Mouse (Mus musculus) hindbrain, embryonic 14.5 days (tissue): ENCODE measurements at regions not wholly inside any gene's neighbourhood (a gene's known extent, or its start where the extent isn't known, plus 50 kb on each side); places are given as distances from the start of the nearest gene placed in this dataset.
"Not testable (repeated sequence)": the region's sequence is repeated elsewhere in the genome, so short reads cannot be mapped to it uniquely, and the experiment has no call there.

Experiments
- ATAC-seq: fragments of 200-750 bp; cut with Nextera tagmentation; 2 replicates; pipeline ENCODE4 v1.8.0; 2017; ENCODE audit warnings: moderate number of reproducible peaks, mild to moderate bottlenecking, moderate TSS enrichment, moderate library complexity; ENCODE audit not compliant: low FRiP score
- DNase-seq: peaks from one replicate; pipeline ENCODE4 v3.0.0-alpha.2; 2015; ENCODE audit warnings: low spot score
- H3K27ac ChIP-seq: fragments of 300-500 bp; sonication (generic); 2 replicates; pipeline ENCODE4 v1.5.1; 2014; ENCODE audit warnings: mild to moderate bottlenecking, moderate library complexity
- H3K27me3 ChIP-seq: fragments of 300-500 bp; sonication (generic); 2 replicates; pipeline ENCODE4 v1.6.1; 2014; ENCODE audit warnings: mild to moderate bottlenecking, low read length, mixed read lengths; ENCODE audit not compliant: control insufficient read depth, insufficient read depth
- H3K36me3 ChIP-seq: fragments of 300-500 bp; sonication (generic); replicated peaks from 2 replicates; pipeline ENCODE4 v1.6.1; 2014; ENCODE audit not compliant: control insufficient read depth, insufficient read depth
- H3K4me1 ChIP-seq: fragments of 300-500 bp; sonication (generic); replicated peaks from 2 replicates; pipeline ENCODE4 v1.6.1; 2014; ENCODE audit warnings: antibody characterized with exemption, low read length, mixed read lengths; ENCODE audit not compliant: control insufficient read depth, insufficient read depth
- H3K4me2 ChIP-seq: fragments of 300-500 bp; sonication (generic); replicated peaks from 2 replicates; pipeline ENCODE4 v1.6.1; 2014; ENCODE audit warnings: mild to moderate bottlenecking, moderate library complexity
- H3K4me3 ChIP-seq: fragments of 300-500 bp; sonication (generic); replicated peaks from 2 replicates; pipeline ENCODE4 v1.5.1; 2014; ENCODE audit warnings: mild to moderate bottlenecking, low read length
- H3K9ac ChIP-seq: fragments of 300-500 bp; sonication (generic); 2 replicates; pipeline ENCODE4 v1.6.1; 2014
- H3K9me3 ChIP-seq: fragments of 300-500 bp; sonication (generic); 2 replicates; pipeline ENCODE4 v1.6.1; 2016; ENCODE audit warnings: low read length; ENCODE audit not compliant: control insufficient read depth
- WGBS: fragments of 180-500 bp; shearing (Covaris S2); extraction: QIAGEN DNeasy Blood & Tissue Kit; methylation state at CpG from one replicate; pipeline ENCODE4 v1.1.7; 2014; 5-methylcytosine and 5-hydroxymethylcytosine counted together

GRCm38 (mm10) chr17:55186361-55186760 lies 258.8 kb upstream of the St6gal2 start:
- no peak for ATAC-seq
- Histone ChIP-seq H3K4me3 (no peak overlapping the region), H3K27ac (no peak overlapping the region), H3K4me1 (no peaks in the 10 kb centered on the region), H3K9ac (no peak overlapping the region), H3K27me3 (no peaks in the 10 kb centered on the region), H3K9me3 (no peaks in the 10 kb centered on the region), H3K4me2 (no peak overlapping the region), H3K36me3 (no peaks in the 10 kb centered on the region)
- no peak for DNase-seq
- 88% methylated on average over 3 of the region's 3 CpGs for WGBS

GRCm38 (mm10) chr17:55186826-55187225 lies 258.4 kb upstream of the St6gal2 start:
- Histone ChIP-seq H3K4me3 (no peak overlapping the region), H3K9ac (no peak overlapping the region), H3K9me3 (no peaks in the 10 kb centered on the region), H3K36me3 (no peaks in the 10 kb centered on the region), H3K27me3 (no peaks in the 10 kb centered on the region), H3K4me2 (no peak overlapping the region), H3K4me1 (no peaks in the 10 kb centered on the region), H3K27ac (no peak overlapping the region)
- no peak for ATAC-seq
- no peak for DNase-seq
- 82% methylated on average over 3 of the region's 3 CpGs for WGBS

DNA sequence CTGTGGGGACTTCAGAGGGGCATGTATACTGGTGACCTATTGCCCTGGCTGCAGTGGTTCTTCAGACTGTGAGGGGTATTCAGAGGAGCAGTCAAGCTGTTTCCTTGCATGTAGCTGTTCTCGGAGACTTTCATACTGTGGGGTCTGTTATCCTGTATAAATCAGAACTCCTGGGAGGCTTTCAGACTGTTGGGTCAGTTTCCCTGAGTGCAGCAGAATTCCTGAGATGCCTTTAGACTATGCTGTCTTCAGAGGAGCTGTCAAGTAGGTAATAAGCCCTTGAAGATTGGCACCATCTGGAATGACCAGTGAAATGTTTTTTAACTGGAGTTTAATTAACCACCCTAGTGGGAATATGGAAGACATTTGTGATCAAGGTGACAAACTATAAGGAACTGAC lies 238.6 kb upstream of the St6gal2 start:
- no peak for DNase-seq

DNA sequence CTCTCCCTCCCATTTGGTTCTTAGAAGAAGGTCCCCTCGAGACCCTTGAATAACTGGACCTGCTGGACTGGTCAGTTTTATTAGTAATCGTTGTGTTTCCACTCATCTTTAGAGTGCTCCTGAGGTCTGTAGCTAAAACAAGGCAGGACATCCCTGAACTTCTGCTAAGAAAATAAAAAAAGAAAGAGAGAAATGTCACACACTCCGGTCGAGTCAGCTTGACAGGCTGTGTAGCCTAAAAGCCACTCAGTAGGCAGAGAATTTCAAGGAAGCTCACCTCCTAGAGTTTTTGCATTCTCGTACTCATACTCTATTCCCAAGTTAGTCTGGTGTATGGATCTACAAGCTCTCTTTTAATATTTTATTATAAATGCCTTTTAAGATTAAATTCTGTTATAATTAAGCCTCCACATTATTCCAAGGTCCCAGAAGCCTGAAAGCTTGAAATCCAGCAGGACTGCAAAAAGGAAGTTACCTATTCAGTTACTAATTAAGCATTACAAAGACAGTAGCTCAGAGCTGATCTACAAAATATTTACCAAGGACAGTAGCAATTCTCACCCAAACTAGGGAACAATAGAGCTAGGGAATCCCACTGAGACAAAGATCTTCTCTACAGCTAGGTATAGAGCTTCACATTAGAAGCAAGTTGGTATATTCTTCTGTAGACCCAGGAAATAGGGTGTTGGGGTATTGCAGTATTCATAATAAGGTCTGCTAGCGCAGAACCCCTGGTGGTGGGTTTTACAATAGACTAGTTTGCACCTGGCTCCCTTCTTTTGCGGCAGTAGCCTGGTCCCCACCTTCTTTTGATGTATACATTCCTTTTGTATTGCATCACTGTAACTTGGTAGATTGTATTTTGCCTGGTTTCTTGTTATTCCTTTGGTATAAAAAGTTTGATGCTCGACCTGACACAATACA lies 226.7 kb upstream of the St6gal2 start:
- H3K36me3 ChIP-seq, H3K4me2 ChIP-seq, H3K9me3 ChIP-seq, H3K9ac ChIP-seq, H3K4me1 ChIP-seq, ATAC-seq, H3K4me3 ChIP-seq, H3K27me3 ChIP-seq, DNase-seq, H3K27ac ChIP-seq: not testable (repeated sequence)
- WGBS, result 86% methylated on average over 8 of the region's 8 CpGs

More for the DNA sequence above, 238.6 kb upstream of the St6gal2 start:
- Histone ChIP-seq H3K4me3 (no peak overlapping the region), H3K27me3 (no peaks in the 10 kb centered on the region), H3K9me3 (no peaks in the 10 kb centered on the region), H3K36me3 (no peaks in the 10 kb centered on the region), H3K4me2 (no peak overlapping the region), H3K4me1 (no peaks in the 10 kb centered on the region), H3K9ac (no peak overlapping the region), H3K27ac (no peak overlapping the region)
- no peak for ATAC-seq
- 81% methylated on average over 1 of the region's 1 CpGs for WGBS

GRCm38 (mm10) chr17:55224058-55224457 lies 221.1 kb upstream of the St6gal2 start:
- DNase-seq (no peak), ATAC-seq (no peak)
- H3K36me3 ChIP-seq, result no peaks in the 10 kb centered on the region

DNA sequence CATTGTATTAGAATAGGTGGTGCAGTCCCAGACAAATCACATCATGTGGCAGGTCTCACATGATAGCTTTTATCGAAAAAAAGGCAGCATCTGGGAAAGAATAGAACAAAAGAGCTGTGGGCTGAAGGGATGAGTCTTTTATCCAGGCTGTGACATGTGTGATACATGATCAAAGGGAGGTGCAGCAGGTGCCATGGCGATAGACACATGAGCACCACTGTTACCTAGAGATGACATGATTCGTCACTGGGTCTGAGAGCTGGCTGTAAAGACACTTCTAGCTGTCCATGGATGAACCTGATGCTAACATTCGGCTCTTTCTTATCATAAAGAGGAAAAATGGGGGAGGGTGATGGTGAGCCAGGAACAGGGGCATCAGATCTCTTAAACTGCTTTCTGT lies 210.9 kb upstream of the St6gal2 start:
- Histone ChIP-seq H3K9me3 (no peaks in the 10 kb centered on the region), H3K9ac (no peak overlapping the region), H3K4me2 (no peak overlapping the region), H3K27me3 (no peaks in the 10 kb centered on the region), H3K4me1 (no peaks in the 10 kb centered on the region), H3K36me3 (no peaks in the 10 kb centered on the region), H3K4me3 (no peak overlapping the region), H3K27ac (no peak overlapping the region)
- ATAC-seq (no peak), DNase-seq (no peak)
- 69% methylated on average over 4 of the region's 4 CpGs for WGBS

More at GRCm38 (mm10) chr17:55224058-55224457, 221.1 kb upstream of the St6gal2 start:
- Histone ChIP-seq H3K9ac (no peak overlapping the region), H3K27me3 (no peaks in the 10 kb centered on the region), H3K4me3 (no peak overlapping the region), H3K27ac (no peak overlapping the region), H3K4me1 (no peaks in the 10 kb centered on the region), H3K4me2 (no peak overlapping the region), H3K9me3 (no peaks in the 10 kb centered on the region)
- WGBS, result 84% methylated on average over 3 of the region's 3 CpGs

DNA sequence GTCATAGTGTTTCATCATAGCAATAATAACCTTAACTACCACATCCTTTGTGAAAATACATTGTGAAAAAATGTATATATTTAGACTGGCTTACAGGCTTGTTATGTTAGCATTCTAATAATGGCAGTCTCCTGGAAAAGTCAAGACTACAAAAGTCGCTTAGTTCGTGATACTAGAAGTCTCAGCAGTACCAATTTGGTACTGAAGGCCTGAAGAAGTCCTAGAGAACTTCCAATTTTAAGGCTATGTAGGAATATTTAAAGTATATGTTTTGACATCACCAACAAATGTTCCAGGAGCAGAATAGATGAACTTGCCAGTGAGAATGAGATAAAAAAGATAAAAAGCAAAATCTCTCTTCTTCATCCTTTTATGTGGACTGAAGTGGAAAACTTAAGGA lies 182.5 kb upstream of the St6gal2 start:
- Histone ChIP-seq H3K4me3 (no peak overlapping the region), H3K36me3 (no peaks in the 10 kb centered on the region), H3K4me2 (no peak overlapping the region), H3K27ac (no peak overlapping the region), H3K9ac (no peak overlapping the region), H3K9me3 (no peaks in the 10 kb centered on the region), H3K27me3 (no peaks in the 10 kb centered on the region), H3K4me1 (no peaks in the 10 kb centered on the region)
- ATAC-seq (no peak), DNase-seq (no peak)
- 93% methylated on average over 2 of the region's 2 CpGs for WGBS

GRCm38 (mm10) chr17:55276541-55276940 lies 168.6 kb upstream of the St6gal2 start:
- Histone ChIP-seq H3K9ac (no peak overlapping the region), H3K36me3 (no peaks in the 10 kb centered on the region), H3K9me3 (no peaks in the 10 kb centered on the region), H3K4me1 (no peaks in the 10 kb centered on the region), H3K27ac (no peak overlapping the region), H3K27me3 (no peaks in the 10 kb centered on the region), H3K4me3 (no peak overlapping the region), H3K4me2 (no peak overlapping the region)
- ATAC-seq (no peak), DNase-seq (no peak)
- 88% methylated on average over 1 of the region's 1 CpGs for WGBS

DNA sequence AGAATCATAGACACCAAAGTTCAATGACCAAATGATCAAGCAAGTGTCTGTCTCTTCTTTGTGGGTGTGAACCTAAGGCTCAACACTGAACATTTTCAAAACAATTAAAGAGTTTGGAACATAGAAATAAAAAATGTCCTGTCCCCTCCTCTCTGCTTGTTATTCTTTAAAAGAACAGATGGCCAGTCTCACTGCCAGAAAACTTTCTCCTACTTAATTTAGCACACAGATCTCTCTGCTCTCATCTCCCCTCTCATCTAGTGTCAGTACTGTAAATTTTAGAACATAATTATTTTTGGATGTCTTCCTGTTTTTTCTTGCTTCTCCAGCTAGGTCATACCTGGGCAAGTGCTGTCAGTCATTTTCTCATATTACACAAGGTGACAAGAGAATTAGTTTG lies 163.9 kb upstream of the St6gal2 start:
- Histone ChIP-seq H3K9ac (no peak overlapping the region), H3K27me3 (no peaks in the 10 kb centered on the region), H3K4me2 (no peak overlapping the region), H3K27ac (no peak overlapping the region), H3K4me1 (no peaks in the 10 kb centered on the region), H3K4me3 (no peak overlapping the region), H3K9me3 (no peaks in the 10 kb centered on the region), H3K36me3 (no peaks in the 10 kb centered on the region)
- ATAC-seq, result no peak
- DNase-seq, result no peak
